Mouse (Mus musculus): ENCODE data around the gene Ccr7. TPM values are rescaled to one million over a fixed set of nuclear protein-coding genes. Genes with fewer than 3 reads are reported as not detected.

Gene Ccr7
- polyA plus RNA-seq, 1 experiment from 2014 or later = not detected

DNA sequence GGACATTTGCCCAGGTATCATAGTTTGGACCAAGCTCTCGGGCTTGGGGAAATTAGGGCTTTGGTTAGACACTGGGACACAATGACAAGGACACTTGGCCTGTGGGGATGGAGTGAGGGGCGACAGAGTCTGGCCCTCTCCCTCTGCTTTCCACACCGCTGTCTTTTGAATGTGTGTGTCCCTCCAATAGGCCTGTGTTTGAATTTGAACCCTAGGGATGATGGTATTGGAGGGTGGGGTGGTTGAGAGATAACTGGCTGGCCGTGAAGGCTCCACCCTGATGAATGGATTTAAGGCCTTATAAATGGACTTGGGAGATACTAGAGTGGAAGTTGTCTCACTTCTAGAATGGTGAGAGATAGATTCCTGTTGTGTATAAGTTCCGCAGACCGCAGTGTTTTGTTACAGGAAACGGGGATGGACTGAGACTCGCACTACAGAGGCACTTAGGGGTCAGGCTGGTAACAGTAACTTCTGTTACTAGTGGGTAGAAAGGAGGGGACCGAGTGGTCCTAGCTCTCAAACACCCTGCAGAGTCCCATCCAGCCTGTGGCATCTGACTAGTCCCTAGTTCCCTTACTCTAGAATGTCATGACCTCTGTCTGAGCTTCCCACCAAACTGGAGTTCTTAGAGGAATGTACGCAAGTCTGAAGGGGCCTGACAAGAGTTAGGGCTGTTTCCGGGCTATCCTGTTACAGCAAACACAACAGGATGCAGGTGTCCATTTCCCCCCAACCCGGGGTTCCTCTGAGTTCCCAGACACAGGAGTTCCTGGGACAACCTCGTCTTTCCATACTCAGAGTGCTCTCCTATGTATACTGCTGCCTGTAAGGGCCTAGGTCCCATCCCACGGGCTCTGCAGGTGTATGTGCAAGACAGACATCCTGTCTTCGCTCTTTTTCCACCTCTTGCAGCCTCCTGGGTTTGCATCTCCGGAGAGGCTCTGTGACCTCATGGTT lies 11.5 kb downstream of the Ccr7 start:
- Histone ChIP-seq H3K9me3 (no peaks in the 10 kb centered on the region), H3K36me3 (replicated peaks) (no peaks in the 10 kb centered on the region), H3K27ac (no peak overlapping the region), H3K4me3 (no peak overlapping the region), H3K4me2 (no peak overlapping the region), H3K9ac (no peak overlapping the region), H3K4me1 (peaks cover 14% of the 10 kb centered on the region), H3K27me3 (replicated peaks) (no peaks in the 10 kb centered on the region)
- no peak for ATAC-seq (replicated peaks)
- 81% methylated on average over 16 of the region's 16 CpGs for WGBS

DNA sequence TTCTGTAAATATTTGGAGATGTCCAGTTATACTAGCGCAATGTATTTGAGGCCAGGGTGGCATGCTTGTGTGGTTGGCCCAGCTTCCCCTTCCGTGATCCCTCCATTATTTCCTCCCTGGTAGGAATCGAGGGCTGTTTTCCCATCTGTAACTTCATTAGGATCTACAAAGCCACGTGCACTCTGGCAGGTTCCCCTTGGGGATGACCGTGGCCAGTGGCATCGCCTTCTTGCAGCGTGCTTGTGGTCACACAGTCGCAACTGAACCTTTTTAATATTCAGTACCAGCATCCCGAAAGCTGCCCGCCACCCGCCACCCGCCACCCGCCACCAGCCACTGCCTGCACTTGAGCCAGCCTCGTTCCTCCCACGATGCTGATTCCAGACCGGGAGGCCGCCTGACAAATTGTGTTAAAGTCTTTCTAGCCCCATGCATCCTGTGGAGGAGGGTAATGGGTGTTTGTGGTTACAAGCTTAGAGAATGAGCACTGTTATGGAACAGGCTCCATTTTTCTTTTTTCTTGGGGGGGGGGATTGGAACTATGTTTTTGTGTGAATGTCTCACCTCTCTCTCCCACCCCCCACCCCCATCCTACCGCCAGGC lies 12.3 kb downstream of the Ccr7 start:
- Histone ChIP-seq H3K27me3 (replicated peaks) (no peaks in the 10 kb centered on the region), H3K4me1 (peaks cover 13% of the 10 kb centered on the region), H3K36me3 (replicated peaks) (no peaks in the 10 kb centered on the region), H3K9me3 (no peaks in the 10 kb centered on the region), H3K4me2 (no peak overlapping the region), H3K9ac (no peak overlapping the region), H3K27ac (no peak overlapping the region), H3K4me3 (no peak overlapping the region)
- 44% methylated on average over 18 of the region's 18 CpGs for WGBS
- no peak for ATAC-seq (replicated peaks)

GRCm38 (mm10) chr11:99142046-99142445 lies 12.8 kb downstream of the Ccr7 start:
- no peaks in the 10 kb centered on the region for H3K27me3 ChIP-seq (replicated peaks)
- no peak overlapping the region for H3K27ac ChIP-seq
- H3K4me3 ChIP-seq = no peak overlapping the region
- no peak overlapping the region for H3K9ac ChIP-seq
- no peaks in the 10 kb centered on the region for H3K9me3 ChIP-seq
- no peak for ATAC-seq (replicated peaks)
- H3K4me1 ChIP-seq = peaks cover 7% of the 10 kb centered on the region; the same call in 1 of the 2 replicates
- H3K36me3 ChIP-seq (replicated peaks) = no peaks in the 10 kb centered on the region
- 83% methylated on average over 6 of the region's 6 CpGs for WGBS
- H3K4me2 ChIP-seq = no peak overlapping the region

- Histone ChIP-seq H3K36me3 (replicated peaks) (no peaks in the 10 kb centered on the region), H3K9ac (no peak overlapping the region), H3K9me3 (no peaks in the 10 kb centered on the region), H3K4me1 (0 out of 2 replicates have a peak, but pooled peaks cover 6% of the 10 kb centered on the region), H3K4me3 (no peak overlapping the region), H3K27ac (no peak overlapping the region), H3K4me2 (no peak overlapping the region), H3K27me3 (replicated peaks) (no peaks in the 10 kb centered on the region)
- 77% methylated on average over 7 of the region's 7 CpGs for WGBS
- ATAC-seq (replicated peaks) = no peak
Measured at GRCm38 (mm10) chr11:99141600-99141999, 13.3 kb downstream of the Ccr7 start.

DNA sequence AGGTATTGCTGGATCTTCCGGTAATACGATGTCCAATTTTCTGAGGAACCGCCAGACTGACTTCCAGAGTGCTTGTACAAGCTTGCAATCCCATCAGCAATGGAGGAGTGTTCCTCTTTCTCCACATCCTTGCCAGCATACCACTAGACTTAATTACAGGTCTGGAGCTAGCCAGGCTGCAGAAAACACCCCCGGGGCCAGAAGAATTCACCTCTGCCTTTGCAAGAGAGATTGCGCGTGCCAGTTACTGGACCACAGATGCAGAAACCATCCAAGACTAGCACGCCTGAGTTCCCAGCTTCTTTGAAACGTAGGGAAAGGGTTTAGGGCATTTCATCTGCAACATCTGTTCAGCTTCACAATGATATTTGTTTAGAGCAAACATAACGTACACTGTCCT lies 15.9 kb downstream of the Ccr7 start:
- Histone ChIP-seq H3K27ac (no peak overlapping the region), H3K9ac (no peak overlapping the region), H3K4me1 (0 out of 2 replicates have a peak, but pooled peaks cover 6% of the 10 kb centered on the region), H3K9me3 (no peaks in the 10 kb centered on the region), H3K36me3 (replicated peaks) (no peaks in the 10 kb centered on the region), H3K27me3 (replicated peaks) (no peaks in the 10 kb centered on the region), H3K4me2 (no peak overlapping the region), H3K4me3 (no peak overlapping the region)
- no peak for ATAC-seq (replicated peaks)
- WGBS = 88% methylated on average over 9 of the region's 9 CpGs

DNA sequence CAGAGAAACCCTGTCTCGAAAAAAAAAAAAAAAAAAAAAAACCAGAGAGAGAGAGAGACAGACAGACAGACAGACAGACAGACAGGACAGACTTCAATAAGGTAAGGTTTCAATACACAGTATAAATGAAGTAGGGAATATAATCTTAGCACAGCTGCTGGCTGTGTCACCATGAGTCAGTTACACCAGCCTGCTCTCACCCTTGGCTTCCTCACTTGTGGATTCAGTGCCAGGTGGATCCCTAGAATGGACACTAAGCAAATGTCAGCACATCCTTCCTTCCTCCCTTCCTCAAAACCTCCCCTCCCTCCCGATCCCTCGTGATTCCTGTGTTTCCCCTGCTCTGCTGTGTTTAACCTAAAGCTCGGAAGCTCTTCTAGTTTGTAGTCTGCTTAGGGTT lies 17.5 kb downstream of the Ccr7 start:
- Histone ChIP-seq H3K4me1 (peaks cover 5% of the 10 kb centered on the region), H3K27ac (no peak overlapping the region), H3K36me3 (replicated peaks) (no peaks in the 10 kb centered on the region), H3K9ac (no peak overlapping the region), H3K4me2 (no peak overlapping the region), H3K4me3 (no peak overlapping the region), H3K9me3 (no peaks in the 10 kb centered on the region), H3K27me3 (replicated peaks) (no peaks in the 10 kb centered on the region)
- ATAC-seq (replicated peaks) = no peak
- WGBS = 69% methylated on average over 4 of the region's 4 CpGs

DNA sequence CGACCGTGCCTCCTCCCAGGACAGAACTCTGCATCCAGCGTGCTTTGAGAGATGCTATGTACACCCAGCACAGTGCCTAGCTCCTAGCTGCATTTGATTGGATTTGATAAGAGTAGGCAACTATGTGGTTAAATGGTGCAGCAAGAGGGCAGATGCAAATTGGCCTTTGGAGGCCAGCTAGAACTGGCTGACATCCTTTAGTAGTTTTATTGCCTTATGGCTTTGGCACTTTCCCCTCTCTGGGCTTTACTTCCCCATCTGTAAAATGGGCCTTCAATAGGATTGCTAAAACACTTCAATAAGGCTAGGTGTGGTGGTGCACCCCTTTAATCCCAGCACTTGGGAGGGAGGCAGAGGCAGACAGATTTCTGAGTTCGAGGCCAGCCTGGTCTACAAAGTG lies 17.9 kb downstream of the Ccr7 start:
- H3K9me3 ChIP-seq = no peaks in the 10 kb centered on the region
- no peak overlapping the region for H3K27ac ChIP-seq
- H3K9ac ChIP-seq = no peak overlapping the region
- H3K4me2 ChIP-seq = no peak overlapping the region
- H3K27me3 ChIP-seq (replicated peaks) = no peaks in the 10 kb centered on the region
- no peak overlapping the region for H3K4me3 ChIP-seq
- 74% methylated on average over 4 of the region's 4 CpGs for WGBS
- H3K4me1 ChIP-seq = peaks cover 6% of the 10 kb centered on the region
- H3K36me3 ChIP-seq (replicated peaks) = no peaks in the 10 kb centered on the region
- no peak for ATAC-seq (replicated peaks)

DNA sequence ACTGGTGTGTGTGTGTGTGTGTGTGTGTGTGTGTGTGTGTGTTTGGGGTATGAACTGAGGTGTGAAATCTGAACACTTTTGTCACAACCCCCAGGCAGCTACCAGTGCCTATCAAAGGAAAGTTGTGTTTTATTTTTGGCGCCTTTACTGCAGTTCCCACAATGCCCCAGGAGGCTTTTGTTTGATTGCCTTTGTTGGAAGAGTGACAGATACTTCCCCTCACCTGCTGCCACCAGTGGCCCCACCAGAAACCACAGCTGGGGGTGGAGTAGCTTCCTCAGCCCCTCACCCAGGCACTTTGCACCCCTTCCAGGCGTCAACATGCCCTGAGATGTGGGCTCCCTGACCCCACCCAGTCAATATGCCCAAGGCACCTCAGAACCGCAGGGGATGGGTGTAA lies 18.5 kb downstream of the Ccr7 start:
- Histone ChIP-seq H3K4me2 (no peak overlapping the region), H3K4me3 (no peak overlapping the region), H3K36me3 (replicated peaks) (no peaks in the 10 kb centered on the region), H3K4me1 (peaks cover 11% of the 10 kb centered on the region), H3K27me3 (replicated peaks) (no peaks in the 10 kb centered on the region), H3K9me3 (no peaks in the 10 kb centered on the region), H3K9ac (no peak overlapping the region), H3K27ac (no peak overlapping the region)
- 51% methylated on average over 3 of the region's 3 CpGs for WGBS
- no peak for ATAC-seq (replicated peaks)

DNA sequence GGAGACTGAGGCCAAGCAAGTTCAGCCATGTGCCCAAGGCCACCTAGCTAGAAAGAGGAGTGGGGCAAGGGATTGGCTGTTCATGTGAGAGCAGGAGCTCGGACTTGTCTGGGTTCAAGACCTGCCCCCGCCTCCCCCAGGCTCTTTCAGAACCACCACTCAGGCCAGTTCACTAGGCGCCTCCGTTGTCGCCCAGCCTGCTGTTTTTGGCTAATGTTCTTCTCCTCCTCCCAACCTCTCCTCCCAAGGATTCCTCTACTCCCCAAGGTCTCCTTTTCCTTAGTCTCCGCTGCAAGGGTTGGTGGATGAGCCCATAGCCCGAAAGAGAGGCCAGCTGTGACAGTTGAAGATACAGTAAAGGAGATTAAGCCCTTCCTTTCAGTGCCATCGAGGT lies 19.8 kb downstream of the Ccr7 start:
- Histone ChIP-seq H3K27ac (no peak overlapping the region), H3K4me3 (no peak overlapping the region), H3K27me3 (replicated peaks) (no peaks in the 10 kb centered on the region), H3K36me3 (replicated peaks) (no peaks in the 10 kb centered on the region), H3K9me3 (no peaks in the 10 kb centered on the region), H3K4me1 (peaks cover 11% of the 10 kb centered on the region), H3K9ac (no peak overlapping the region), H3K4me2 (no peak overlapping the region)
- no peak for ATAC-seq (replicated peaks)
- WGBS = 84% methylated on average over 8 of the region's 8 CpGs

GRCm38 (mm10) chr11:99134266-99135046 lies 20.4 kb downstream of the Ccr7 start:
- H3K27ac ChIP-seq = no peak overlapping the region
- H3K4me1 ChIP-seq = peaks cover 11% of the 10 kb centered on the region
- H3K4me3 ChIP-seq = no peak overlapping the region
- no peak overlapping the region for H3K9ac ChIP-seq
- no peak for ATAC-seq (replicated peaks)
- WGBS = 72% methylated on average over 15 of the region's 15 CpGs
- H3K27me3 ChIP-seq (replicated peaks) = no peaks in the 10 kb centered on the region
- H3K9me3 ChIP-seq = no peaks in the 10 kb centered on the region
- no peaks in the 10 kb centered on the region for H3K36me3 ChIP-seq (replicated peaks)
- H3K4me2 ChIP-seq = no peak overlapping the region

- H3K4me1 ChIP-seq = peaks cover 11% of the 10 kb centered on the region
- H3K36me3 ChIP-seq (replicated peaks) = no peaks in the 10 kb centered on the region
- no peak overlapping the region for H3K9ac ChIP-seq
- H3K4me2 ChIP-seq = no peak overlapping the region
- 57% methylated on average over 5 of the region's 5 CpGs for WGBS
- no peak overlapping the region for H3K27ac ChIP-seq
- no peak overlapping the region for H3K4me3 ChIP-seq
- H3K27me3 ChIP-seq (replicated peaks) = no peaks in the 10 kb centered on the region
- no peak for ATAC-seq (replicated peaks)
- no peaks in the 10 kb centered on the region for H3K9me3 ChIP-seq
Measured at GRCm38 (mm10) chr11:99133285-99133897, 21.5 kb downstream of the Ccr7 start.
